Mouse (Mus musculus) kidney, postnatal 14 days (tissue): Measurements from ENCODE around the gene Usp13.

Experiments
- DNase-seq: peaks from one replicate; pipeline ENCODE4 v3.0.0; 2022; ENCODE audit warnings: mixed read lengths

Usp13 gene

DNA sequence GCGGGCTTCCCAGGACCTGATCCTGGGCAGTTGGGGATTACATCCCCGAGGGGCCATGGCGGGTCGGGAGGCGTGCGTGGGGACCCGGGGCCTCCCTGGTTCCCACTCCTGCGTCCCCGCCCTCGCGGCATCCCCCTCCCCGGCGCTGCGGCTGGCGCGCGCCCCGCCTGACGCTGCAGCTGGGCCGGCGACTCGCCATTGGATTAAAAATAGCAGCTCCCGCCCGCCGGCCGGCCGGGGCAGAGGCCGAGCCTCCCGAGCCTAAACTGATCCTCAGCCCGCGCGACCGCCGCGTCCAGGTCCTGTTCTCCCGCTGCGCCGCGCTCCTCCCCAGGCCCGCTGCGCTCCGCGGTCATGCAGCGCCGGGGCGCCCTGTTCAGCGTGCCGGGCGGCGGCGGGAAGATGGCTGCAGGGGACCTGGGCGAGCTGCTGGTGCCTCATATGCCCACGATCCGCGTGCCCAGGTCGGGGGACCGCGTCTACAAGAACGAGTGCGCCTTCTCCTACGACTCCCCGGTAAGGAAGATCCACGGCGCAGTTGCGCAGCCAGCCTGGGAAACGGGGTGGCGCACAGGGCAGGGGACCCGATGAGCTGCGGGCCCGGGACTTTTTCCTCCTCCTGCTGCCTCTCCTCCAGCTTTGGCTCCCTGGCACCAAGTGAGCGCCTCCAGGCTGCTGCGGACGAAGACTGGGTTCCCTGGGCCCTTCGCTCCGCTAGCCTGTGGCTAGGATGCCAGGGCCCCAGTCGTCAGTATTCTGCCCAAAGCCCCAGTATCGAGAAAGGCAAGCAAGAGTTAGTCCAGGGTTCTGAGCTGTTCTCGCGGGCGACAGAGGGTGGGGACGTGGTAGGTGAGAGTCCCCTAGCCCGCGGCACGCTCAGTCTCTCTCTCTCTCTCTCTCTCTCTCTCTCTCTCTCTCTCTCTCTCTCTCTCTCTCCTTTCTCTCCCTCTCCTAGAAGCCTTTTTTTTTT is at the start of gene Usp13:
Gene Usp13 (plus strand): TSS at position 190 of the 970 bp plus-strand sequence.
- peak; percentile 82 for DNase-seq

DNA sequence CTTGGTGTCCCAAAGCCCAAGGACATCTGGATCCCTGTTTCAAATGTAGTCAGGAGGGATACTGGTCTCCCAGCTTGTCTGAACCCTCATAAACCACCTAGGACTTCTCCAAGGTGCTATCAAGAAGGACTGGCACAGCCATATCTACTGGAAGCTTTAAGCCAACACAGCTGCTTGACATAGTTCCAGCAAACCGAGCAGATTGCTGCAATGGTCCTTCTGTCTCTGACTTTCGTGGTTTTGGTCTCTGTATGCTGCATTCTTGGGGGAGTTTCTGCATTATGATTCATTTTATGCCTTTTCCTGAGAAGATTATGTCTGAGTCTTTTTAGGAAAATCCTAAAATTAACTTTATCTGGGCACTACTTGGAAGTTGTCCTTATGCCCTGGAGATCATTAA is 46.6 kb upstream of the Usp13 start:
- DNase-seq = no peak

DNA sequence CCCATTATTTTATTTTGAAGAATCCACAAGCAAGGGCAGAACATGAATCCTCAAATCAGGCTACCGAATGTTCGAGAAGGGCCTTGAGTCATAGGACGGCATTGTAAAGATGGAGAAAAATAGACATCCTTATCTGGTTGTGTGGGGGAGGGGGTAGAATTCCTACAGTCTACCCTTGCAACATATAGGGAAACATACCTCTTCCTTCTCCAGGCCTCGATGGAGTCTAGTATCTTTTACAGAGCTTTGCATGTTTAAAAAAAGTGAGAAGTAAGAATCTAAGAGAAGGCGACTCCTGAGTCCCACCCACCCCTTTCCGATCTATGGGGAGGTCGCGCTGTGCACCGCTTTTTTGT is 367 bp upstream of the Usp13 start:
- no peak for DNase-seq

DNA sequence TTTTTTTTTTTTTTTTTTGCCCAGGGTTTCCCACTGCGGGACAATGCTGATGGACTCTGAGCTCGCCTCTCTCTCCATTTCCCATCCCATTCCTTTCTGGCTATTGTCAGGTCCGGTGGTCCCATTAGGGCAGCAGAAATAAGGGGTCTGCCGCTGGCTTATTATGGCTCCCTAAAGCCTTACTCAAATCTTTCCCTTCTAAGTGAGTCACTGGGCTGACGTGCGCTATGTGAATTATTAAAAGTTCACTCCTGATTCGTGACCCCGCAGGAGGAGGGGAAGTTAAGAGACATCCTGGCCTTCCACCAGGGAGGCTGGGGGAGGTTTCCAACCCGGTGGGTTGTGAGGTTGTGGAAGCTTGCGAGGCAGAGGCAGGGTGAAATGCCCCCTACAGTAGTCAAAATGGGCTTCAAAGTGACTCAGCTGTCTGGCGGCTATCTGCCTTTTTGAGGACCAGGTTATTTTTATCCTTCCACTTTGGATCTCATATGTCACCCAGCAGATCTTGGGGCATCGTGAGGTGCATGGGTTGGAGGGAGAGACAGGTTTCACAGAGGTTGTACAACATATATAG is 1.1 kb downstream of the Usp13 start:
- DNase-seq = no peak

DNA sequence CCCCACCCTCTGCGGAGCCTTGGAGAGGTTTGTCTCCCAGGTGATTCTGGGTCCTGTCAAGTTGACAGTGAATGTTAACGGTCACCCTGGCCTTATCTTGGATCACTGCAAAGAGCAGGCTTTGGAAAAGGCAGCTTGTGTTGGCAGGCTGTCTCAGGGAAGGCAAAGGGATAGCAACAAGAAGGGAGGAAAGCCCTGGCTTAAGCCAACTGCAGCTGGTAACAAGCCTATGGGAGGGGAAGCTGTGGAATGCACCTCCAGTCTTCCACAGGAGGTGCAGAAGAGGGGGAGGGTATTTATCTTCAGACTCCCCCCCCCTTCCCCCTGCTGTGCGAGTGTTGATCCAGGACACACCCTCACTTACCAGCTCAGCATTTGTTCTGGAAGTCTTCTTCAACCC is 5.3 kb downstream of the Usp13 start:
- no peak for DNase-seq

DNA sequence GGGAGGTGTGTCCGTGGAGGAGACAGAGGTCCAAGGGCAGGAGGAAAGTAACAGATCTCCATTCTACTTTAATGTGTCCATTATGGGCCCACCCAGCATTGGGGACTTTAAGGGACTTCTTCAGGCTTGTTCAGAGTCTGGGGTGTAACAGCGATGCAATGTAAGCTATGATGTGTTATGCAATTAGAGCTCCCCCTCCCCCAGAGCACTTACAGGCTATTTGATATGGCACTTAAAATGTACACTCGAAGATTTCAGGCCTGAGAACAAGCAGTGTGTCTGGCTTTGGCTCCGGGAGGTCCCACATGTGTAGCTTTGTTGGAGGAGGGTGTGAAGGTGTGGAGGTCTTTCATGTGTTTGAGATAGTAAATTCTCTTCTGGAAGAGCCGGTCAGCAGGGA is 7.6 kb downstream of the Usp13 start:
- DNase-seq = no peak

DNA sequence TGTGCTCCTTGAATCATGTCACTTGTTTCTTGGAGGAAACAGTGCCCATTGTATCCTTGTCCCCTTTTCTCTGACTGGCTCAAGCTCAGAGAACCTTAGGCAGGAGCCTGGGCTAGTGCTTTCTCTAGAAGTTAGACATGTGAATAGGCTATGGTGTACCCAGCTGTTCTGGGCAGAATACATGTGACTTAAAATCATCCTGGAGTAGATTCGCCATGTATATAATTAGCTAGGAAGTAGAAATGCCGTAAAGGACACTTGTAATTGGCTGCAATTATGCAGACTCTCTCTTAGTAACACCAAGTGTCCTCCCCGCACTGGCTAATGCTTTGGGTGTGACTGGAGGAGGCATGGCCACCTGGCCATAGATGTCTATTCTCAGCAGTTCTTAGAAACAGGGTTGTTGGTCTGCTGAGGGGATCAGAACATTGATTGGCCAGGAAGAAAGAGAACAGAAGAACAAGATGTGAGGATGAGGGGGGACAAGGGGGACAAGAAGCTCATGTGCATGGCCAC is 8.7 kb downstream of the Usp13 start:
- no peak for DNase-seq

DNA sequence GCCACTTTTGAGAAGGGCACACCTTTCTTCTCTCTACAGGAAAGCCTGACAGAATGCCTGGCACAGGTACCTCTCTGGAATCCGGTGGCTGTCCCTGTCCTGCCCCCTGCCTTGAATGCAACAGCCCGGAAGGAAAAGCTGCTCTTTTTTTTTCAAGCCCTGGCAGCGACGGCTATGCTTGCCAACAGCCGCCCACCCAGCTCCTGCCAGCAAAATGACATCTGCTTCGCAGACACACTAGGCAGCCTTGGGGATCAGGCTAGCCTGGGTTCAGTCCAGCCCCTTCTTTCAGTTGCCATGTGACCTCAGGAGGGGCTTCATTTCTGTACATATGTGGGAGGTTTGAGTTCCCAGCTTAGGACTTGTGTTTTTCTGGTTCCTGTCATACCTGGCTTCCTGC is 9.4 kb downstream of the Usp13 start:
- peak; percentile 2 for DNase-seq

DNA sequence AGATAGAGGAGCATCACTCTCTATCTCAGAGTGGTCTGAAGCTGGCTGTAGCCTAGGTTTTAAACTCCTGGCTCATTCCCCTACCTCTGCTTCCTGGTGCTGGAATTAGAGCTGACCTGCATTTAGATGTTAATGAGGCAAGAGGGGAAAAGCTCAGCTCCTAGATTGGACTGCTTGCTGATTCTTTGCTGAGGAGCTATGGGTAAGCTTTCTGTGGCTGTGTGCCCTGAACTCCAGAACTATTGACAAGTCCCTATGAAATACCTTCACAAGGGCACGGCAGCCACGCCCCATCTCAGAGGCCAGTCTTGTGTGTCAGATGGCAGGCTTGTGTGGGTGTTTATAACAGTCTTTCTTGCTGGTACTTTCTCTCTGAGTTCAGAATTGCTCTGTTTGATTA is 16.5 kb downstream of the Usp13 start:
- no peak for DNase-seq

DNA sequence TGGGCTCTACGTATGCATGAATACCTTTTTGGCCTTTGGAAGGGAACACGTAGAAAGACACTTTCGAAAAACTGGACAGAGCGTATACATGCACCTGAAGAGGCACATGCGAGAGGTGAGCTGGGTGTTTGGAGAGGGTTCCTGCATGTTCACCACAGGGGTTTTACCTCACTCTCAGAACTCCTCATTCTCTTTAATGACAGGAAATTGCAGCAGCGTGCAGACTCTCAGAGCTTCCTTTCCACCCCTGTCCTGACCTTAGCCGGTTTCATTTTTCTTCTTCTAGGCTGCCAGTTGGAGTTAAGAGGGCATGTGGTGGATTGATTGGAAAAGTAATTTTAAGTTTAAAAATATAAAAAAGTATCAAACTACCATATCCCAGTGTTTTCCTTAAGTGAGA is 20.5 kb downstream of the Usp13 start:
- DNase-seq = no peak

DNA sequence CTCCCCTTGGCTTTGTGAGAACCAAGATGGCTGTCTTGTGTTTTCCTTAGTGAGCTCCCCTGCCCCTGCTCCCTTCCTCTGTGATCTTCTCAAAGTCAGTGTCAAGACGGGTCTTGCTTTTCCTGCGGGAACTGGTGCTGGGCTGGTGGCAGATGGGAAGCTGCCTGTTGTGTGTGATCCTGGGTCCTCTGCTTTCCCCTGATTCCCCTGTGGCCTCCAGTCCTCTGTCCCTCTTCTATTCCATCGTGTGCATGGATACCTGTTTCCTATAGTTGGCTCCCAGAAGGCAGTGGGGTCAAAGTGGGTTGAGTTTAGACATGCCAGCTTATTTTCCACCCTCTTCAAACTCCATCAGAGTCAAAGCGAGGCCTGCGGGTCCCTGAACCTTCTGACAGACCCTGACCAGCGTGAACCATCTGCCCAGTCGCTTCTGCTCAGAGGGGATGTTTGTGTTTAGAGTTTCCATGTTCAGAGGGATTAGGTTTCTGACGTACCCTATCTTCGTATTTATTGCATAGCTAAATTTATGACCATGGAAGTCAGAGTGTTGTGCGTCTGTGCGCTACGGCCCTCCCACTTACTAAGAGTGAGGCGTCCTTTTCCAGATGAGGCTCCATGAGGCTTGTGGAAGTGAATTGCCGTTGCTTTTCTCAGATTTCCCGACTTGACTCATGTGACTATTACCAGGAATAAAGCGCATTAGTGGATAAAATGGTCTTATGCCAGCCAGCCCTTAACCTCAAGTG is 39.2 kb downstream of the Usp13 start:
- no peak for DNase-seq

DNA sequence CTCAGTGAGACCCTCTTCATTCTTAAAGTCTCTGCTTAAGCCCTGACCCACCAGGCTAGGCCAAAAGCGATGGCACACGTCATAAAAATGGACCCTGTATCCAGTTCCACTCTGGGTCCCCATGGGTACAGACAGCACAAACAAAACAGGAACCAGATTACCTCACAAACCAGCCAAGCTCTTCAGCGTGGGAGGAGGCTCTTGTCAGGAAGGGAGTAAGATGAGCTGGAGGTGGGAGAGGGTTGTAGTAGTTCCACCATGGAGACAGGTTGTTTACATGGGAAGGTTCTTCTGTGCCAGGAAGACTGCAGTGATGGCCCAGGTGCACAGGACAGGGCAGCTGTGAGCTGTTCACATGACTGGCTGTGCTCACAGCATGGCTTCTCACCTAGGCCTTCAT is 53.7 kb downstream of the Usp13 start:
- DNase-seq = no peak

DNA sequence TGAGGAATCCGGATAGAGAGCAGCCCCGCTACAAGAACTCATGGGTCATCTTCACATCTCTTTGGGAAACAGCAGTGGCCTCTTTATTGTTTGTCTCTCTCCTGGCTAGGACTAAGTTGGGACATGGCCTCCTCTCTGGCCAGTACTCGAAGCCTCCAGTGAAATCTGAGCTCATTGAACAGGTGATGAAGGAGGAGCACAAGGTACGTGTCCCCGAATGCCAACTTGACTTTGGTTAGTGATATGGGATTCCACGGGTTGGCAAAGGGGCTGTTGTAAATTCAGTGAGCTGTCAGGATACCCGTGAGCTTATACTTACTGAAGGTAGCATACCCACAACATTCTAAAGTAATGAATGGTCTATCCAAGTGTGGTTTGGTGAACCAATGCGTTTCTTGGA is 69.0 kb downstream of the Usp13 start:
- no peak for DNase-seq

DNA sequence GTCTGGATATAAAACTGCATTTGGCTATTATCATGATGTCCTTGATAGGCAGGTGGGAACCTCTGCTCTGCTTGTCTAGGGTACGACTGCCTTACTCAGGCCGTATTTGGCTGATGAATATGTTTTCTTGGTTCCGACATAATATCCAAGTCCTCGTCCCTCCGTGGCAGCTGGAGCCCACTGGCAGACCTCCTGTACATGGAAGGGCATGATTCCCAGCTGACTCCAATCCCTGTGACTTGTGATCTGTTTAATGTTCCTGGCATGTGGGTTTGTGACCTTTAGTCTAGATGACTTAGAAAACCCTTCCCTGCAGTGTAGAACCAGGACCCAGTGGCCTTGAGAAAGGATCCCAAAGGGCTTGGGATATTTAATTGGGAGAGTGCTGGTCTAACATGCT is 71.5 kb downstream of the Usp13 start:
- DNase-seq = no peak

DNA sequence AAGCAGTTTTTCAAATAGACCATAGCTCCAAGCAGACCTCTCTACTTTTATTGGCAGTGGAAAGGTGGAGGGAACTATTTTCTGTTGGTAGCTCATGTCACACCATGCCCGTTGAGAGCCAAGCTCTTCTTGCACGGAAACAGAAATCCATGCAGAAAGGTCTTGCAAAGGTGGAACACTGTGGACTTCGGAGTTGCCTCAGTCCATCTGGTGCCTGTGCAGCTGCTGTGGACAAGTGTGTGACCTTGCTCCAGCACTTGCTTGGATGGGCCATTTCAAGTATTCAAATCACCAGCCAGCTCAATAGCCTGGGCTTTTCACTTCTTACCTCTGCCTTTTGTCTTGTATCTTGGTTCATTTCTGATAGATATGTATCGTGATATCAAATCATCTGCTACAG is 72.8 kb downstream of the Usp13 start:
- DNase-seq = no peak

DNA sequence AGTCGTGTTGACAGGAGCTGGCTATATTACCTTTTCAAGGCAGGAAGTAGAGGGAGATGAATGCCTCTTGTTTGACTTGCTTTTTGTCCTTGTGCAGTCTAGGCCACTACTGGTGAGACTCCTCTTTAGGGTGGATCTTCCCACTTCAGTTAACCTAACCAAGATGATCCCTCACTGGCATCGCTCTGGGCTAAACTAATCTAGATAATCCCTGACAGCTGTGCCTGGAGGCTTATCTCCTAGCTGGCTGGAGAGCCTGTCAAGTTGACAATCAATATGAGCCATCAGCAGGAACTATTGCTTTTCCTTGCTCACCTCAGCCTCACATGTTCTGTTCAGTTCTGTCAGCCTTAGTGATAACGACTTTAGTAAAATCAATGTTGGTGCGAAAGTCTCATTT is 86.1 kb downstream of the Usp13 start:
- DNase-seq = no peak

DNA sequence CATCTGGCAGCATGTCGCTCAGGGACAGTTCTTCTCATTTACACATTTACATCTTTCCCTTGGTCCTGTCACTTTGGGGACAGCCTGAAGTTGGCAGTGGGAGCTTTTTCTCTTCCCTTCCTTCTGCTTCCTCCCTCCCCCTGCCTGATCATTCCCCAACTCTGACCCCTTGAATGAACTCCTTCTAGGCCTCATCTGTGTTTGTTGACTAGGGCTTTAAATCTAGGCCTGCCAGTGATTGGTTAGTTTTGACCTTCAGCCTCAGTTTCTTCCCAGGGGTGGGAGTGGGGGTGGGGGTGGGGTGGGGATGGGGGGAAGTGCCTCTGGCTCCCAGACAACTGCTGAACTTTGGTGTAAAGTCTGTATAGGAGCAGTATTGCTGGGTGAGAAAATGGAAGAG is 87.3 kb downstream of the Usp13 start:
- DNase-seq = no peak

DNA sequence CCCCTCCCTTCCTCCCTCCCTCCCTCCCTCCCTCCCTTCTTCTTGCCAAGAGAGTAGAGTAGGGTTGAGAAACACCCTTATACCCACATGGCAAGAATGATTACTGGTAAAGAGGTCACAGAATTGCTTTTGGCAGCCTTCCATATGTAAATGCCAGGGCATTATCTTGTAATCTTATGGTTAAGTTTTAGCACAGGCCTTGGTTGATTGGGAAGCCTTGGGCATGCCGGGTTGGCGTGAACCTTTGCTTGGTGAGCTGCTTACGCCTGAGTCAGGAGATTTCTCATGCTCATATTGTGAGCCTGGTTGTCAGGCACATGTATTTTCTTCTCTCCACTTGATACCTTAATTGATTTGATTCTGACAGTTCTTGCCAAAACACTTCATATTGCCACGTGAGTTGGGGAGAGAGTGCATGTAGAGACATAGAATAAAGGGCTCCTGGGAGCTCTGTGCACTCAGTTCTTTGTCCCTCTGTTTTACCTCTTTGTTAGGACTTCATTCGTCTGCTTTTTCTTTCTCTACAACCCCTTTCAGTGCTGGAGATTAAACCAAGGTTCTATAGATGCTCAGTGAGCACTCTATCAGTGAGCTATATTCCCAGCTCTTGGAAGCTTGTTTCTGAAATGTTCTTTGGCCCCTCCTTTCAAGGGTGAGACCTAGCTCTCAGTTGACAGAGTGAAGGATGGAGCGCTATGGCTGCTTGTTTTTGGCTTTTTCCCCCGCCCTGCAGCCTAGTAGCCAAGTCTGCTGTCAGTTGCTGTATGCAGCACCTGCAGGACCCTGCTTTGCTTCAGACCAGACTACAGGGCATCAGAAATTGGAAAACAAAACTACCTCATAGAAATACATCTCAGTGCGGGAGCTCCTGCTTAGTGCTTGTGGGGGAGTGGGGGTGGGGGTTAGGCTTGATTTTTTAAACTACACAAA is 88.8 kb downstream of the Usp13 start:
- peak; percentile 15 for DNase-seq

DNA sequence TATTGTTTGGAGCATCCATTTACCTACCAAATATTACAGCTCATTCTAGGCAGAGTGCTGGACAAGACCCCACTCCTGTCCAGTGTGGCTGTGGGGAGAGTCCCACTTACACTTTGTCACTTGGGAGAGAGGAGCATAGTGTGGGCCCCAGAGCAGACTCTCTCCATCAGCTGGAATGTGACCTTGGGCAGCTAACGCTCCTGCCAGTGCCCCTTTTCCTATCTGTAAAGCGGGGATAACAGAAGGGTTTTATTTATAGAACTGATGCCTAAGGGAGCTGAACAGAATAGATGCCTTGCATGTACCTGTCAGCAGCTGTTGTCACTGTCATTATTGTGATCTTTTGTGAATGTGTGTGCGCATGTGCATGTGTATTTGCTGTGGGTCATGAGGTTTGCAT is 91.1 kb downstream of the Usp13 start:
- no peak for DNase-seq

DNA sequence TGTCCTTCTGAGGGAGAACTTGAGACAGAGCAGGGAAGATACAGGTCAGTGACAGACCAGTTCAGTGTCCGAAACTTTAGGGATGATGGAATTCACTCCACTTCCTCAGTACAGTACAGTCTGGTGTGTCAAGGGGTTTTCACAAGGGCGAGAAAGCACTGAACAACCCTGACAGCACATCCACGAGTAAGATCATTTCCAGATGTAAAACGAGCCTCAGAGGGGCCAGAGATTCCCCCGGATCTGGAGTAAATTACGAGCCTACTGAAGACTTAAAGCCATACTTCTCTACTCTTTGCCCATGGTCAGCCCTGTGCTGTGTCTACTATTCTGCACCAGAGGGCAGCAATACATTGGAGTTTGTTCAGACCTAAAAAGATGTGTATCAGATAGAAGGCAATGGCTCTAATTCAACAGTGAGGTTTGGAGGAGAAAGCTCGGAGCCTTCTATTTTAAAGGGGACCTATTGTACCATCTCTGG is 92.8 kb downstream of the Usp13 start:
- DNase-seq = peak; percentile 10

DNA sequence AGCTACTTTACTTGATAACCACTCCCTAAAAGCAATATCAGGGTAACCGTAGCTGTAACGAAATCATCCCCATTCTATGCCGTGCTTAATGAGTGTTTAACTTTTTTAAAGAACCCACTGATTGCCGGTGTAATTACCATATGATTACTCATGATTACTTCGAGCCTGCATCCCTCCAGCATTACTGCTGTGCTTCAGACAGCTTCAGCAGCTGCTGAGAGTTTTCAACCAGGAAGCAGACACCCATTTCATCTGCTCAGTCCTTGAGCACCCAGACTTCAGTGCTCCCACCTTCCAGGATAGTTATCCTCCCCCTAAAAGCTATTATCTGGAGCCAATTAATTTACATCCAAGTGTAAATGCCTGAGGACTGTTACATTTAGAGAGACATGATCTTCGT is 106.8 kb downstream of the Usp13 start:
- DNase-seq = no peak

DNA sequence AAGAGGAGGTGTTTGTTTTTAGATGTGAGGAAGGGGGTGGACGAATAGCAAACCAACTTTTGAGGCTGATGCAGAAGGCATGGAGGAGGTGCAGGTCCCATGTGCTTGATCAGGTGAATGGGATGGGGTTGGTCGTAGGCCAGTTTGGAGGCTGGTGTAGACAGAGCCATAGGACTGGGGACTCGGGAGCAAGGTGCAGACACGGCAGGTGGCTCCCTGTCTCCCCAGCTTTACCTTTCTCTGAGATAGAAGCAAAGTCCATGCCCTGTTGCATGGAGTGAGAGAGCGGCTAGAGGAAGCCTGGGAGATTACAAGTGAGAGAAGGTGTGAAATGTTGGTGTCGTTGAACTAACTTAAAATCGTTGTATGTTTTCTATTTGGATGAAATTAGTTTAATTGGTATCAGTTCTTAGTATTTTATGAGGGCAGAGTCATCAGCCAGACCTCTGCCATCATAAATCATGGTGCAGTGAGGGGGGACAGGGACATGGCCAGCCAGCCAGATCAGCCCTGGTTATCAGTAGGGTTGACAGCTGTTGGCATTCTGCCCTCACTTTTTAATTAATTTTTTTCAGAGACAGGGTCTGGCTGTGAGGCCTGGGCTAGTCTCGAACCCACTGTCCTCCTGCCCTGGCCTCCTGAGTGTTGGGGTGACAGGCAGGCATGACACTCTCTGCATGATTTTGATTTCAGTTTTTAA is 122.6 kb downstream of the Usp13 start:
- no peak for DNase-seq
